Mouse (Mus musculus): ENCODE results near the gene Rnf34. TPM values are rescaled to one million over a fixed set of nuclear protein-coding genes. Genes with fewer than 3 reads are reported as not detected.

Gene Rnf34
- total and polyA plus RNA-seq, 3 experiments, result 18.4 to 29.1 (median 24.6) TPM

DNA sequence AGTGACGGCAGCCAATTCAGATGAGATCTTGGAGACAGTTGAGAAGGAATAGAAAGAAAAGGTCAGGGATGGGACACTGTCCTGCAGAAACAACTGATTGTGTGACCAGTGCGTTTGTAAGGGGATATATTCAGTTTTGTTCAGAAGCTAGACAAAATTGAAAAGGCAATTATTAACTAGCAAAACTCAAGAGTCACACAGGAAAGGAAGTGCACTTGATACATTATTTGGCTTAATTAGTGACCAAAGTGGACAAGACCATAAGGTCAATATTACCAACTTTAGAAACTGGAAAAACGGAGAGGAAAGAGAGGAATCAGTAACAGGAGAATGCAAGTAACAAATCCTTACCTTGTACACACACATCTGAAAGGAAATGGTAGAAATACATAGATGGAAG, 26.8 kb downstream of the Rnf34 start:
- H3K9me3 ChIP-seq (replicated peaks; ENCODE audit: low read length), result no peaks in the 10 kb centered on the region
- peaks cover 9 to 80% of the 10 kb centered on the region in 2 experiments for H3K4me1 ChIP-seq (ENCODE audit: control insufficient read depth in 1 of 2, insufficient read depth in 2 of 2)
- no peak overlapping the region for H3K9ac ChIP-seq (ENCODE audit: insufficient read depth, low read depth)
- dilution Hi-C loops (cut with MboI; ENCODE audit: extremely low pct_ligation_motif_present, extremely low pct_unique_long_range_greater_than_20kb, low sequenced_read_pairs), result no loop called here
- no peak for TF ChIP-seq JUN (IDR thresholded peaks at IDR 0.05; ENCODE audit: insufficient read depth, low read depth, low read length)
- no peak for TF ChIP-seq MAFK (IDR thresholded peaks at IDR 0.05; ENCODE audit: insufficient replicate concordance, low read length)
- TF ChIP-seq RCOR1 (conservative IDR thresholded peaks at IDR 0.05; ENCODE audit: low read depth, low read length), result no peak
- TF ChIP-seq MYC (IDR thresholded peaks at IDR 0.05; ENCODE audit: low read depth, low read length), result no peak
- no peak for TF ChIP-seq E2F4 (IDR thresholded peaks at IDR 0.05; ENCODE audit: insufficient replicate concordance, low read depth, low read length)
- no peak for TF ChIP-seq NELFE (IDR thresholded peaks at IDR 0.05; ENCODE audit: low read depth, low read length)
- no peak for TF ChIP-seq ZNF384 (IDR thresholded peaks at IDR 0.05; ENCODE audit: low read depth, low read length)
- TF ChIP-seq CHD2 (IDR thresholded peaks at IDR 0.05; ENCODE audit: low read length), result no peak
- no peak for TF ChIP-seq TBP (conservative IDR thresholded peaks at IDR 0.05; ENCODE audit: low read depth, low read length)
- TF ChIP-seq ZKSCAN1 (IDR thresholded peaks at IDR 0.05; ENCODE audit: borderline replicate concordance, low read depth, low read length), result no peak
- TF ChIP-seq ZC3H11A (IDR thresholded peaks at IDR 0.05; ENCODE audit: low read depth, low read length), result no peak
- no peak for TF ChIP-seq MXI1 (IDR thresholded peaks at IDR 0.05; ENCODE audit: low read depth, low read length)
- no peak for TF ChIP-seq TCF12 (IDR thresholded peaks at IDR 0.05; ENCODE audit: low read depth, low read length)
- no peak for TF ChIP-seq ELF1 (IDR thresholded peaks at IDR 0.05; ENCODE audit: low read depth, low read length)
- no peak for TF ChIP-seq JUND (conservative IDR thresholded peaks at IDR 0.05; ENCODE audit: low read depth, low read length)
- no peak overlapping the region; the same call in 1 of the 2 replicates for H3K27ac ChIP-seq (ENCODE audit: insufficient read depth, low read depth)
- H3K4me3 ChIP-seq (replicated peaks in 1 of 3; ENCODE audit: low read depth in 2 of 3, low read length in 2 of 3, poor library complexity in 1 of 3), result no peak overlapping the region
- DNase-seq (ENCODE audit: extremely low read depth), result no peak
- H3K4me2 ChIP-seq (ENCODE audit: insufficient read depth, low read depth, poor library complexity, severe bottlenecking), result no peak overlapping the region
- peaks cover 60 to 83% of the 10 kb centered on the region in 2 experiments for H3K36me3 ChIP-seq (replicated peaks in 1 of 2; ENCODE audit: control insufficient read depth in 1 of 2, insufficient read depth in 1 of 2, low read length in 1 of 2)
- in situ Hi-C loops (cut with MboI; ENCODE audit: low pct_ligation_motif_present, low pct_unique_long_range_greater_than_20kb, low sequenced_read_pairs), result no loop called here
- no peaks in the 10 kb centered on the region for H3K27me3 ChIP-seq (replicated peaks)
- H3K79me2 ChIP-seq (replicated peaks; ENCODE audit: control insufficient read depth, extremely low read depth, insufficient read depth, poor library complexity, severe bottlenecking), result peaks cover 65% of the 10 kb centered on the region

DNA sequence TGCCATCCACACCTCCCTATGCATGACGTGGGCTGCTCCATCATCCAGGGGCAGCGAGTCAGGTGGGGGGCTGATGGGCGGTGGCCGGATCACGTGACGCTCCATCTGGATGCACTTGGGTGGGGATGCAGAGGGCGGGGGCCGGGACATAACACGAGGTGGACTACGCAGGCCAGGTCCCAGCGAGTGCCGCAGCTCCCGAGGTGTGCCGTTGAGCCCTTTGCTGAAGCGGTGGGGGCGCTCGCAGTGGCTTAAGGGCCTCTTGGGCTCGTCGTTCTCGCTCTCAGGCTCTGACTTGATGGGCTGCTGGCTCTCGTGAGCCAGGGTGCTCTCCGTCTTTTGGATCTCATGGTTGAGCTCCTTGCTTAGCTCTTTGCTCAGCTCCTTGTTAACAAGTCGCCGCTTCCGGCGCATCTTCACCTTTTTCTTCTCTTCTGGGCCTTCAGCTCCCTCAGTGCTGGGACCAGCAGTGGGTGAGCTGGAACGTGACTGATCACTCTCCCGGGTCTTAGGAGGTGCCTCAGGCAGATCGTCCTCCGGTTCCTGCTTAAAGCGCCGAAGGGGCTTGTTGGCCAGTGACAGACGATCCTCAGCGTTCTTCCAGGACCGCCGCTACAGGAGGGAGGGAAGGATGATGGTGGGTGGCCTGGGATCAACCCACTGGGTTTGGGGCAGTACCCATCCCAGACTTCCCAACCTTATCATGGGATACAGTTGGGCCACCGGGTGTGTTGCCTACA, 30.6 kb downstream of the Rnf34 start:
- peaks cover 19 to 82% of the 10 kb centered on the region in 2 experiments for H3K4me1 ChIP-seq (ENCODE audit: control insufficient read depth in 1 of 2, insufficient read depth in 2 of 2)
- no peak for TF ChIP-seq JUN (IDR thresholded peaks at IDR 0.05; ENCODE audit: insufficient read depth, low read depth, low read length)
- TF ChIP-seq ETS1 (conservative IDR thresholded peaks at IDR 0.05; ENCODE audit: low read depth, low read length), result no peak
- no peak for TF ChIP-seq MYC (IDR thresholded peaks at IDR 0.05; ENCODE audit: low read depth, low read length)
- TF ChIP-seq E2F4 (IDR thresholded peaks at IDR 0.05; ENCODE audit: insufficient replicate concordance, low read depth, low read length), result no peak
- DNase-seq (ENCODE audit: extremely low read depth), result no peak
- dilution Hi-C loops (cut with MboI; ENCODE audit: extremely low pct_ligation_motif_present, extremely low pct_unique_long_range_greater_than_20kb, low sequenced_read_pairs), result no loop called here
- no peaks in the 10 kb centered on the region for H3K9me3 ChIP-seq (replicated peaks; ENCODE audit: low read length)
- H3K9ac ChIP-seq (ENCODE audit: insufficient read depth, low read depth), result no peak overlapping the region
- peaks cover 67 to 90% of the 10 kb centered on the region in 2 experiments for H3K36me3 ChIP-seq (replicated peaks in 1 of 2; ENCODE audit: control insufficient read depth in 1 of 2, insufficient read depth in 1 of 2, low read length in 1 of 2)
- H3K27ac ChIP-seq (ENCODE audit: insufficient read depth, low read depth), result no peak overlapping the region
- in situ Hi-C loops (cut with MboI; ENCODE audit: low pct_ligation_motif_present, low pct_unique_long_range_greater_than_20kb, low sequenced_read_pairs), result no loop called here
- H3K4me2 ChIP-seq (ENCODE audit: insufficient read depth, low read depth, poor library complexity, severe bottlenecking), result no peak overlapping the region
- no peak overlapping the region for H3K4me3 ChIP-seq (replicated peaks in 1 of 3; ENCODE audit: low read depth in 2 of 3, low read length in 2 of 3, poor library complexity in 1 of 3)
- no peaks in the 10 kb centered on the region for H3K27me3 ChIP-seq (replicated peaks)
- peaks cover 81% of the 10 kb centered on the region for H3K79me2 ChIP-seq (replicated peaks; ENCODE audit: control insufficient read depth, extremely low read depth, insufficient read depth, poor library complexity, severe bottlenecking)
